21 mouse cellular contexts compared by ENCODE assay signal in the genomic region with DNA sequence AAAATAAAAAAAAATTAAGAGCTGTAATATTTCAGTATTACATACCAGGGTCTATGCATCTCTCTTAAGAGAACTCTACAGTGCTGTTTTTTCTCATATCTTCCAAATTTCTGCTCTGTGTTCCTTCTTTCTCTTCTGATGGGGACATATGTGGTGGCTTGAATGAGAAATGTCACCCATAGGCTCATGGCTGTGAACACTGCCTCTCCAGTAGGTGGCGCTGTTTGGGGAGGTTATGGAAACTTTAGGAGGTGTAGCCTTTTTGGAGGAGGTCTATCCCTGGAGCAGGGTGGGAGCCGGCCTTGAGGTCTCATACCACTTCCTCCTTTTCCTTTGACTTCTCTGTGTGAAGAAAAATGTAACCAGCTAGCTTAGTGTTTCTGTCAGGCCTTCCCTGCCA.
DNase-seq lines count a peak whose midpoint lies in the region; ATAC-seq and TF ChIP-seq lines count a peak whose summit lies in the region.
"Had no signal": no experiment of that assay in that cellular context is flagged by ENCODE, and none has a peak within 500 bp of the region (broad histone marks: within the 10 kb centered on the region; RNA-seq: fewer than 3 reads in every experiment).

No protein-coding gene starts in this region.

- H3K4me1 ChIP-seq in hindbrain, postnatal 0 days (ENCODE audit: insufficient read depth, low read length): no peaks in the 10 kb centered on the region
- no peaks in the 10 kb centered on the region for H3K4me1 ChIP-seq in hindbrain, embryonic 11.5 days (replicated peaks; ENCODE audit: control insufficient read depth, insufficient read depth, low read length)
- H3K4me1 ChIP-seq in liver, postnatal 0 days (ENCODE audit: insufficient read depth): no peaks in the 10 kb centered on the region
- no peaks in the 10 kb centered on the region for H3K4me1 ChIP-seq in liver, embryonic 12.5 days
- H3K4me1 ChIP-seq in thymus, adult 2 months (replicated peaks; ENCODE audit: control insufficient read depth, insufficient read depth, low read length): no peaks in the 10 kb centered on the region
- H3K4me1 ChIP-seq in limb, embryonic 10.5 days: no peaks in the 10 kb centered on the region
- H3K4me1 ChIP-seq: heart, embryonic 13.5 days; neural tube, embryonic 15.5 days had no signal

- H3K4me3 ChIP-seq in hindbrain, postnatal 0 days (ENCODE audit: low read length): no peak overlapping the region
- H3K4me3 ChIP-seq in hindbrain, embryonic 11.5 days (ENCODE audit: low read depth, low read length): no peak overlapping the region
- no peak overlapping the region for H3K4me3 ChIP-seq in liver, postnatal 0 days (ENCODE audit: low read depth, low read length)
- no peak overlapping the region for H3K4me3 ChIP-seq in liver, embryonic 12.5 days
- H3K4me3 ChIP-seq in thymus, adult 2 months (ENCODE audit: control insufficient read depth, insufficient read depth, low read length): no peak overlapping the region
- H3K4me3 ChIP-seq in limb, embryonic 10.5 days: no peak overlapping the region
- H3K4me3 ChIP-seq: heart, embryonic 13.5 days; midbrain, embryonic 13.5 days; myocyte; neural tube, embryonic 15.5 days had no signal

- no peak for DNase-seq in hindbrain, postnatal 0 days (ENCODE audit: low spot score)
- DNase-seq in hindbrain, embryonic 11.5 days (ENCODE audit: low spot score): no peak
- no peak for DNase-seq in liver, postnatal 0 days
- peak; percentile 2 for DNase-seq in thymus, adult 2 months
- no peak for DNase-seq in thymus, adult 18-20 months
- DNase-seq in adrenal gland, adult (ENCODE audit: inconsistent age in 2 of 2, low spot score in 1 of 2): no peak
- DNase-seq in limb, embryonic 10.5 days (ENCODE audit: low spot score): no peak
- DNase-seq: adrenal gland, adult 2 months; cerebellum, adult 11-12 months; cerebellum, postnatal 25 days; heart, postnatal 36 days; kidney, adult 8-10 months; right cerebral cortex, postnatal 25 days had no signal

- no peaks in the 10 kb centered on the region for H3K9me3 ChIP-seq in hindbrain, postnatal 0 days (ENCODE audit: low read length)
- H3K9me3 ChIP-seq in hindbrain, embryonic 11.5 days (ENCODE audit: control insufficient read depth, low read length): no peaks in the 10 kb centered on the region
- peaks cover 3% of the 10 kb centered on the region for H3K9me3 ChIP-seq in liver, postnatal 0 days (ENCODE audit: low read length)
- H3K9me3 ChIP-seq in liver, embryonic 12.5 days (replicated peaks): 0 out of 2 replicates have a peak, but pooled peaks cover 4% of the 10 kb centered on the region
- H3K9me3 ChIP-seq in limb, embryonic 10.5 days (replicated peaks): no peaks in the 10 kb centered on the region; the same call in 1 of the 2 replicates
- H3K9me3 ChIP-seq: neural tube, embryonic 15.5 days had no signal

- H3K9ac ChIP-seq in hindbrain, postnatal 0 days (replicated peaks; ENCODE audit: low read length): no peak overlapping the region
- no peak overlapping the region for H3K9ac ChIP-seq in hindbrain, embryonic 11.5 days (ENCODE audit: low read depth, low read length)
- no peak overlapping the region for H3K9ac ChIP-seq in liver, postnatal 0 days (replicated peaks)
- no peak overlapping the region for H3K9ac ChIP-seq in liver, embryonic 12.5 days
- H3K9ac ChIP-seq: heart, embryonic 13.5 days; midbrain, embryonic 13.5 days; neural tube, embryonic 15.5 days had no signal

- no peaks in the 10 kb centered on the region for H3K36me3 ChIP-seq in hindbrain, postnatal 0 days (ENCODE audit: insufficient read depth, low read length)
- H3K36me3 ChIP-seq in hindbrain, embryonic 11.5 days (ENCODE audit: control insufficient read depth, insufficient read depth, low read length): no peaks in the 10 kb centered on the region
- no peaks in the 10 kb centered on the region for H3K36me3 ChIP-seq in liver, postnatal 0 days (replicated peaks; ENCODE audit: insufficient read depth, low read length)
- H3K36me3 ChIP-seq in liver, embryonic 12.5 days: no peaks in the 10 kb centered on the region
- no peaks in the 10 kb centered on the region for H3K36me3 ChIP-seq in thymus, adult 2 months (ENCODE audit: control insufficient read depth, insufficient read depth, low read length)
- no peaks in the 10 kb centered on the region for H3K36me3 ChIP-seq in limb, embryonic 10.5 days
- H3K36me3 ChIP-seq: heart, embryonic 13.5 days; midbrain, embryonic 13.5 days; neural tube, embryonic 15.5 days had no signal

- no peak for TF ChIP-seq EP300 in liver, postnatal 0 days (IDR thresholded peaks at IDR 0.05; ENCODE audit: low read depth)

- 84% methylated on average over 2 of the region's 2 CpGs for WGBS in hindbrain, postnatal 0 days
- WGBS in hindbrain, embryonic 11.5 days: 87% methylated on average over 2 of the region's 2 CpGs
- WGBS in liver, postnatal 0 days (ENCODE audit: insufficient replicate concordance): 67% methylated on average over 2 of the region's 2 CpGs
- WGBS in liver, embryonic 12.5 days (ENCODE audit: insufficient replicate concordance): 59% methylated on average over 2 of the region's 2 CpGs
- 83% methylated on average over 2 of the region's 2 CpGs for WGBS in thymus, adult 2 months
- 91% methylated on average over 2 of the region's 2 CpGs for WGBS in limb, embryonic 10.5 days

- TF ChIP-seq CTCF in hindbrain, postnatal 0 days (IDR thresholded peaks at IDR 0.05; ENCODE audit: low read depth): peak; percentile 23; the same call in 1 of the 2 replicates
- TF ChIP-seq CTCF in liver, postnatal 0 days (IDR thresholded peaks at IDR 0.05; ENCODE audit: low read depth): peak; percentile 37
- no peak for TF ChIP-seq CTCF in thymus, adult 2 months (IDR thresholded peaks at IDR 0.05; ENCODE audit: borderline replicate concordance, control insufficient read depth, extremely low read depth, insufficient read depth, low read length, poor library complexity)

- H3K27ac ChIP-seq in hindbrain, postnatal 0 days: no peak overlapping the region
- H3K27ac ChIP-seq in hindbrain, embryonic 11.5 days (ENCODE audit: low read depth, low read length): no peak overlapping the region
- no peak overlapping the region for H3K27ac ChIP-seq in liver, postnatal 0 days (ENCODE audit: low read depth)
- H3K27ac ChIP-seq in liver, embryonic 12.5 days: no peak overlapping the region
- no peak overlapping the region for H3K27ac ChIP-seq in thymus, adult 2 months (ENCODE audit: control insufficient read depth, insufficient read depth, low read length)
- H3K27ac ChIP-seq in limb, embryonic 10.5 days: no peak overlapping the region
- H3K27ac ChIP-seq: heart, embryonic 13.5 days; macrophage; midbrain, embryonic 13.5 days; neural tube, embryonic 15.5 days had no signal

- no peaks in the 10 kb centered on the region for H3K27me3 ChIP-seq in hindbrain, postnatal 0 days (ENCODE audit: insufficient read depth, low read length)
- H3K27me3 ChIP-seq in hindbrain, embryonic 11.5 days (ENCODE audit: control insufficient read depth, insufficient read depth, low read length): no peaks in the 10 kb centered on the region
- no peaks in the 10 kb centered on the region for H3K27me3 ChIP-seq in liver, postnatal 0 days (ENCODE audit: insufficient read depth, low read length)
- H3K27me3 ChIP-seq in liver, embryonic 12.5 days (replicated peaks): no peaks in the 10 kb centered on the region
- no peaks in the 10 kb centered on the region for H3K27me3 ChIP-seq in thymus, adult 2 months (ENCODE audit: control insufficient read depth, insufficient read depth, low read length)
- H3K27me3 ChIP-seq in limb, embryonic 10.5 days (ENCODE audit: low read depth, poor library complexity, severe bottlenecking): no peaks in the 10 kb centered on the region
- H3K27me3 ChIP-seq: heart, embryonic 13.5 days; midbrain, embryonic 13.5 days; neural tube, embryonic 15.5 days had no signal

- TF ChIP-seq POLR2A in thymus, adult 2 months (IDR thresholded peaks at IDR 0.05; ENCODE audit: control insufficient read depth, extremely low read depth, insufficient read depth, low read length, poor library complexity): no peak

- no peak for ATAC-seq in hindbrain, postnatal 0 days
- no peak for ATAC-seq in hindbrain, embryonic 11.5 days (ENCODE audit: low FRiP score)
- ATAC-seq in liver, postnatal 0 days: no peak
- ATAC-seq in liver, embryonic 12.5 days: no peak
- ATAC-seq: forebrain, embryonic 14.5 days; hindbrain, embryonic 16.5 days; midbrain, embryonic 13.5 days had no signal

- H3K4me2 ChIP-seq in hindbrain, postnatal 0 days (ENCODE audit: low read depth, low read length): no peak overlapping the region
- no peak overlapping the region for H3K4me2 ChIP-seq in hindbrain, embryonic 11.5 days (replicated peaks; ENCODE audit: low read depth, low read length)
- H3K4me2 ChIP-seq in liver, postnatal 0 days (ENCODE audit: low read depth, low read length): no peak overlapping the region
- H3K4me2 ChIP-seq in liver, embryonic 12.5 days: no peak overlapping the region
- H3K4me2 ChIP-seq: heart, embryonic 13.5 days; midbrain, embryonic 13.5 days; neural tube, embryonic 15.5 days had no signal
